Mouse (Mus musculus) ES-Bruce4 (cell line): ENCODE results near the gene Prrg2. TPM values are rescaled to one million over a fixed set of nuclear protein-coding genes. Genes with fewer than 3 reads are reported as not detected.

ENCODE experiments used
- H3K27ac ChIP-seq: 2 replicates; pipeline ENCODE4 v1.5.1; 2012; ENCODE audit warnings: low read length, inconsistent platforms; ENCODE audit not compliant: insufficient read depth
- H3K27me3 ChIP-seq: 2 replicates; pipeline ENCODE4 v1.6.1; 2012; ENCODE audit warnings: mild to moderate bottlenecking, low read length, inconsistent platforms; ENCODE audit not compliant: control insufficient read depth, poor library complexity, insufficient read depth, severe bottlenecking
- H3K36me3 ChIP-seq: 2 replicates; pipeline ENCODE4 v1.6.1; 2012; ENCODE audit warnings: inconsistent platforms, mild to moderate bottlenecking, low read length, moderate library complexity; ENCODE audit not compliant: control insufficient read depth, poor library complexity, insufficient read depth, severe bottlenecking
- H3K4me1 ChIP-seq: one replicate; pipeline ENCODE4 v1.8.1; 2011; ENCODE audit warnings: low read length; ENCODE audit not compliant: control insufficient read depth, insufficient read depth
- H3K4me3 ChIP-seq: 2 replicates; pipeline ENCODE4 v1.5.1; 2011; ENCODE audit warnings: low read depth, mild to moderate bottlenecking, low read length
- H3K9ac ChIP-seq: 2 replicates; pipeline ENCODE4 v1.6.1; 2012; ENCODE audit warnings: low read depth, mild to moderate bottlenecking, inconsistent platforms; ENCODE audit not compliant: poor library complexity, severe bottlenecking
- H3K9me3 ChIP-seq: replicated peaks from 2 replicates; pipeline ENCODE4 v1.6.1; 2012; ENCODE audit warnings: mild to moderate bottlenecking, low read length, inconsistent platforms; ENCODE audit not compliant: control insufficient read depth, poor library complexity, insufficient read depth, severe bottlenecking
- CTCF ChIP-seq: IDR thresholded peaks from one replicate; pipeline ENCODE4 v1.8.1; 2011; ENCODE audit warnings: low read depth, low read length
- EP300 ChIP-seq: IDR thresholded peaks from 2 replicates; pipeline ENCODE4 v1.6.1; 2011; ENCODE audit warnings: low read depth, low read length; ENCODE audit not compliant: insufficient read depth
- POLR2A ChIP-seq: IDR thresholded peaks from one replicate; pipeline ENCODE4 v1.8.1; 2011; ENCODE audit warnings: low read length; ENCODE audit not compliant: insufficient read depth
- polyA plus RNA-seq: library from polyadenylated mRNA; stranded (reverse); fragments of >200 nt; gene quantifications from 2 replicates; pipeline ENCODE4 v1.2.4, GENCODE M21; 2011; ENCODE audit warnings: low read depth; ENCODE audit not compliant: missing spikeins, insufficient read depth, insufficient read length

Gene Prrg2
- polyA plus RNA-seq, 1 experiment = 12.0 TPM

GRCm38 (mm10) chr7:45048001-45048890 is 14.2 kb downstream of the Prrg2 start:
- H3K27ac ChIP-seq = no peak overlapping the region
- 0 out of 2 replicates have a peak overlapping the region, but pooled peaks have one; percentile 3 for H3K4me3 ChIP-seq
- no peak for TF ChIP-seq POLR2A
- peak; percentile 33 for TF ChIP-seq CTCF

GRCm38 (mm10) chr7:45047491-45047890 is 15.0 kb downstream of the Prrg2 start:
- Histone ChIP-seq H3K9ac (no peak overlapping the region), H3K9me3 (no peaks in the 10 kb centered on the region), H3K27me3 (no peaks in the 10 kb centered on the region), H3K4me1 (peaks cover 5% of the 10 kb centered on the region), H3K36me3 (peaks cover 40% of the 10 kb centered on the region), H3K4me3 (no peak overlapping the region), H3K27ac (no peak overlapping the region)
- TF ChIP-seq POLR2A = no peak
- no peak for TF ChIP-seq EP300
- TF ChIP-seq CTCF = no peak

More at GRCm38 (mm10) chr7:45048001-45048890, 14.2 kb downstream of the Prrg2 start:
- Histone ChIP-seq H3K36me3 (peaks cover 33% of the 10 kb centered on the region), H3K9ac (no peak overlapping the region), H3K9me3 (no peaks in the 10 kb centered on the region), H3K27me3 (no peaks in the 10 kb centered on the region), H3K4me1 (peaks cover 5% of the 10 kb centered on the region)

GRCm38 (mm10) chr7:45046853-45047350 is 15.6 kb downstream of the Prrg2 start:
- peaks cover 46% of the 10 kb centered on the region for H3K36me3 ChIP-seq
- peak overlapping the region; percentile 35 for H3K4me3 ChIP-seq
- peak overlapping the region; percentile 19 for H3K9ac ChIP-seq
- peaks cover 5% of the 10 kb centered on the region for H3K4me1 ChIP-seq
- TF ChIP-seq POLR2A (no peak), EP300 (no peak), CTCF (no peak)
- no peak overlapping the region for H3K27ac ChIP-seq
- H3K9me3 ChIP-seq = no peaks in the 10 kb centered on the region
- H3K27me3 ChIP-seq = no peaks in the 10 kb centered on the region

GRCm38 (mm10) chr7:45045741-45046140 is 16.7 kb downstream of the Prrg2 start:
- no peaks in the 10 kb centered on the region for H3K9me3 ChIP-seq
- no peak overlapping the region for H3K4me3 ChIP-seq
- H3K9ac ChIP-seq = no peak overlapping the region
- H3K27ac ChIP-seq = no peak overlapping the region
- peaks cover 56% of the 10 kb centered on the region for H3K36me3 ChIP-seq
- TF ChIP-seq EP300 = no peak
- TF ChIP-seq CTCF = no peak
- no peak for TF ChIP-seq POLR2A
- H3K4me1 ChIP-seq = peaks cover 5% of the 10 kb centered on the region
- H3K27me3 ChIP-seq = no peaks in the 10 kb centered on the region

GRCm38 (mm10) chr7:45043307-45043706 is 19.2 kb downstream of the Prrg2 start:
- no peaks in the 10 kb centered on the region for H3K4me1 ChIP-seq
- no peak overlapping the region for H3K4me3 ChIP-seq
- no peaks in the 10 kb centered on the region for H3K27me3 ChIP-seq
- H3K36me3 ChIP-seq = peaks cover 59% of the 10 kb centered on the region
- no peak overlapping the region for H3K27ac ChIP-seq
- TF ChIP-seq POLR2A (no peak), CTCF (no peak), EP300 (no peak)
- no peak overlapping the region for H3K9ac ChIP-seq
- no peaks in the 10 kb centered on the region for H3K9me3 ChIP-seq

GRCm38 (mm10) chr7:45040851-45041250 is 21.6 kb downstream of the Prrg2 start:
- Histone ChIP-seq H3K27me3 (no peaks in the 10 kb centered on the region), H3K4me3 (no peak overlapping the region), H3K9ac (no peak overlapping the region), H3K9me3 (no peaks in the 10 kb centered on the region), H3K27ac (no peak overlapping the region), H3K4me1 (no peaks in the 10 kb centered on the region), H3K36me3 (peaks cover 64% of the 10 kb centered on the region)
- TF ChIP-seq CTCF = no peak
- no peak for TF ChIP-seq EP300
- TF ChIP-seq POLR2A = no peak
